Mouse (Mus musculus): ENCODE measurements around the gene D130040H23Rik.
"Not testable (repeated sequence)": the region's sequence is repeated elsewhere in the genome, so short reads cannot be mapped to it uniquely, and the experiment has no call there.

D130040H23Rik gene

DNA sequence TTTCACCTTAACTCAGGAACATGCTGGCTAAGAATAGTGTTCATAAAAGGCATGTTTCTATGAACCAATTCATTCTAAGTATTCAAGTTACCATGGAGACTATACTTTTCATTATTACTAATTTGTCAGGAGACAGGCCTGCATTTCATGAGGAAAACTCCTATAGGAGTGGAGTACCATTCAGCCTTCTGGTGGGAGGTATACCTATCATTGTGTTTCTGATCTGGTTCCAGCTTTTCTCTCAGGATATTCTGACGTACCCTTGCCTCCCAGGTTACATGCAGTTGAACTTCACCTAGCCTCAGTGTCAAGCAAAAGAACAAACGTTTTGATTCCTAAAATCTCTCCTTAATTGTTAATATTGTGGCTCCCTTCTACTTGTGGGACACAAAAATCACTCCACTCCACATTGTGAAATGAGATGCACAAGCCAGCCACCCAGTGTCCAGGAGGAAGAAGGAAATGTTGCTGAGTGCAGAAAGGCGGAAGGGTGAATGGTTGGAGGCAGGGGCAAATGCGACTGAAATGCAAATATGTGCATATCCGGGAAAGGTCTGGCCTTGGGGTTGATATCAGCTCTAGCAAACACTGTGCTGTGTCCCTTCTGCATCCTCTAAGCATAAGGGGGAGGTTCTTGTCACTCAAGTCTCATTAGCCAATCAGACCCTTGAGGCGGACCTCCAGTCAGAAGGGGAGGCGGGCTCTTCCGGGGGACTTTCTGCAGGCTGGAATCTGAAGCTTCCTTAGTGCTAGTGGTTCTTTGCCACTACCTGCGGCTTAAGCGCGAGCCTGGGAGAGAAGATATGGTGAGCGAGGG is at the start of gene D130040H23Rik:
Gene D130040H23Rik, plus strand, starts transcription at position 695 of the 817 bp plus-strand sequence.
- DNase-seq (ENCODE audit: low read depth, low spot score): peak; percentile 91

- DNase-seq (ENCODE audit: low read depth, low spot score): no peak
Measured at GRCm38 (mm10) chr8:69242541-69242940, 28.3 kb upstream of the D130040H23Rik start.

GRCm38 (mm10) chr8:69268525-69268924 is 2.4 kb upstream of the D130040H23Rik start:
- DNase-seq (ENCODE audit: low read depth, low spot score): peak; percentile 8

DNA sequence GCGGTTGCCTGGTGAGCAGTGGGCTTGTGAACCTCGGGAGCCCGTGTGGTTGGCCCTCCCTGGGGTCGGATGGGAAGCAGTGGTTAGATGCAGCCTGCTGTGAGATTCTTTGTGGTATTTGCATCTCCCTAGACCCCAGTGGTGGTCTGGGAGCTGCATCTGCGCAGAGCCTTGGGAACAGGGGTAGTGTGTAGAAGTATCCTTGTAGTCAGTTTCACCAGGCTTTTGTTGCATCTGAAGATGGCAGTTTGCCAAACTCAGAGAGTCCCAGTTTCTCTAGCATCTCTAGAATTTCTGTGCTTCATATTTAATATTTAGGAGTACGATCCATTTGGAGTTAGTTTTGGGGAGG is 299 bp downstream of the D130040H23Rik start:
- no peak for DNase-seq (ENCODE audit: low read depth, low spot score)

DNA sequence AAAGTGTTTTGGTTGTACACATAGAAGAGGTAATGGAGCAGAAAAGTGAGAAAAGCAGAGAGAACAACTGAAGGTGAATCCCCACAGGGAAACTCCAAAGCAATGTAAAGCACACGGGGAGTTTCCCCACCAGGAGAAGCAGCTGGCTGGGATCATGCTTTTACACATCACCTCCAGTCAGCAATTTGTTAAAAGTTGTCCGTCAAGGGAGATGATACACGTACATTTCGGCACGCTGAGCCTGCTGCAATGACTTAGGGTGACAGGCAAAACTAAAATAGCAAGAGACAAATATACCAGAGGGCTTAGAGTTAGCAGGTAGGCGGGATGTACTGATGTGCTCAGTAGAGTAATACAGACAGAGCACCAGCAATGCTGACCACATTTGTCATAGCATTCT is 1.6 kb downstream of the D130040H23Rik start:
- peak; percentile 31 for DNase-seq (ENCODE audit: low read depth, low spot score)

DNA sequence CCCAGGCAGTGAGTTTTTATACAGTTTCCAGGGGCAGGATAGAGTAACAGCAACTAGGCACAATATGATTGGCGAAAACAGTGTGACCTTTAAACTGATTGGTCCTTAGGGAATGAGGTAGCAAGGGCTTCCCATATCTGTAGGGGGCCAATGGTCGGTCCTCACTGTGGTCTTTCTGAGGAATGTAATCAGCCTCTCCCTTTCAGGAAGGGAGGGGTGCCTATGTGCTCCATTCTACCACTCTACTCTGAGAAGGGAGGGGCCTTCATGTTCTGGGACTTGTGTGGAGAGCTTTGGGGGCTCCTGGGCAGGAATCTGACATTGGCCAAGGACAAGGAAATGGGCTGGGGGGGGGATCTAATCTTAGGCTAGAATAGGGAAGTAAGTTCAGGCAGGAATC is 53.9 kb downstream of the D130040H23Rik start:
- no peak for DNase-seq (ENCODE audit: low read depth, low spot score)

- DNase-seq (ENCODE audit: low read depth, low spot score): peak; percentile 82
Measured at GRCm38 (mm10) chr8:69328301-69329288, 57.7 kb downstream of the D130040H23Rik start.

- not testable (repeated sequence) for DNase-seq (ENCODE audit: low read depth, low spot score)
Measured at GRCm38 (mm10) chr8:69329289-69329688, 58.4 kb downstream of the D130040H23Rik start.
